Mouse (Mus musculus): Measurements from ENCODE around the gene Lrrc4c.

GRCm38 (mm10) chr2:97574921-97575320 is 1257.0 kb downstream of the Lrrc4c start:
- TF ChIP-seq CTCF (IDR thresholded peaks at IDR 0.05; ENCODE audit: borderline replicate concordance, extremely low read depth, insufficient read depth, insufficient read length): no peak
- TF ChIP-seq POLR2A (IDR thresholded peaks at IDR 0.05; ENCODE audit: borderline replicate concordance, extremely low read depth, insufficient read depth, insufficient read length, poor library complexity, severe bottlenecking): no peak
